Mouse (Mus musculus) left cerebral cortex, postnatal 14 days (tissue): ENCODE results near the gene Rbm11. TPM values are rescaled to one million over a fixed set of nuclear protein-coding genes. Genes with fewer than 3 reads are reported as not detected.

Experiments used
- DNase-seq, 2 experiments: peaks; one replicate each; pipeline ENCODE4 v3.0.0; 2021 to 2022; ENCODE audit warnings: low spot score in 2 of 2, mixed read lengths in 1 of 2
- intact Hi-C: fragments of 180-260 bp; cut with DNase I; formaldehyde crosslinking; loops from one replicate; pipeline ENCODE4 v1.15.1; 2025
- long read RNA-seq, 2 experiments: library from polyadenylated mRNA; stranded (forward); transcript quantifications; one replicate each; pipeline ENCODE4 v2.0.0; 2021
- total RNA-seq, 2 experiments: library from RNA; stranded (reverse); gene quantifications; 2 replicates each; pipeline ENCODE4 v1.2.3; 2021

Rbm11 gene
- 1 to 10 TPM; 4.9 to 6.8 TPM for total RNA-seq
- long read RNA-seq, experiment 1, partial matches to known transcripts: 0 of 1 reads
- long read RNA-seq, experiment 1, other reads (novel, unspliced or antisense): 0 of 1 reads
- long read RNA-seq, experiment 2, partial matches to known transcripts: 0 of 1 reads
- long read RNA-seq, experiment 2, other reads (novel, unspliced or antisense): 0 of 1 reads

- intact Hi-C loops: no loop called here
Measured at GRCm38 (mm10) chr16:75592671-75593500, at the start of gene Rbm11. Gene Rbm11, plus strand, starts transcription at chr16:75592844.

DNA sequence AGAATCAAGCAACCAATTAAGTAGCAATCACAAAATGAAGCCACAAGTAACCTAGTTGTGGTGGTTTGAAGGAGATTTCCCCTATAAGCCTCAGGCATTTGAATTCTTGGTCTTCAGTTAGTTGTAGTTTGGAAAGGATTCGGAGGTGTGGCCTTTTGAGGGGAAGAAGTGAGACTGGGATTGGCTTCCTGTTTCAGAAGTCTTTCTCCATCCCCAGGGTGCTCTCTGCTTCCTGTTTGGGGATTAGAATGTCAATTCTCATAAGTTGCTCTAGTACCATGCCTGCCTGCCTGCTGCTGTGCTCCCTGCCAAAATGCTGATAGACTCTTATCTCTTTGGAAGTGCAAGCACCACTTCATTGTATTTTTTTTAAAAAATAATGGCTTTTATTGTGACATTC is 47.3 kb upstream of the Rbm11 start:
- intact Hi-C loops: no loop called here
- no peak for DNase-seq

More at GRCm38 (mm10) chr16:75592671-75593500, at the start of gene Rbm11:
- DNase-seq: peak; percentile 60 to 79

- intact Hi-C loops: no loop called here
Measured at GRCm38 (mm10) chr16:75562910-75563309, 29.7 kb upstream of the Rbm11 start.

GRCm38 (mm10) chr16:75582279-75582678 is 10.4 kb upstream of the Rbm11 start:
- intact Hi-C loops: no loop called here
- DNase-seq: no peak

More at GRCm38 (mm10) chr16:75562910-75563309, 29.7 kb upstream of the Rbm11 start:
- DNase-seq: no peak

GRCm38 (mm10) chr16:75585961-75586360 is 6.7 kb upstream of the Rbm11 start, which contains the start of gene Lipi:
Gene Lipi, minus strand, starts transcription at chr16:75586061.
- intact Hi-C loops: no loop called here

DNA sequence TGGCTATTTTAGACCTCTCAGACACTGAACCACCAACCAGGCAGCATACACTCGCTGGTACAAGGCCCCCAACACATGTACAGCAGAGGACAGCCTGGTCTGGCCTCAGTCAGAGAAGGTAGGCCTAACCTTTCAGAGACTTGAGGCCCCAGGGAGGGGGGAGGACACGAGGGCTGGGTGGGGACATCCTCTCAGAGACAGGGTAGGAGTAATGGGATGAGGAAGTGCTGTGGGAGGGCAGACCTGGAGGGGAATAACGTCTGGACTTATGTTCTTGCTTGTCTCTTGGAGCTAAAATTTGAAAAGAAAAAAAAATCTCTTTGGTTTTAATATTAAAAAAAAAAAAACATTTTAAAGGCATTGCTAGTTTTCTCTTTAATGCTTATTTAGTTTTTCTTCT is 6.2 kb upstream of the Rbm11 start:
- no peak for DNase-seq
- intact Hi-C loops: no loop called here

More at GRCm38 (mm10) chr16:75585961-75586360, 6.7 kb upstream of the Rbm11 start, which contains the start of gene Lipi:
- no peak for DNase-seq

- DNase-seq: no peak
- intact Hi-C loops: no loop called here
Measured at GRCm38 (mm10) chr16:75593501-75594183, 998 bp downstream of the Rbm11 start.

GRCm38 (mm10) chr16:75606415-75606814 is 13.8 kb downstream of the Rbm11 start:
- intact Hi-C loops: no loop called here
- no peak for DNase-seq

GRCm38 (mm10) chr16:75612561-75612960 is 19.9 kb downstream of the Rbm11 start:
- intact Hi-C loops: no loop called here
- no peak for DNase-seq

- DNase-seq: peak in 1 of 2 experiments; percentile 45
- intact Hi-C loops: loop anchor here (5.0 kb wide), 1 partner anchor 1280 kb away; no protein-coding TSS in a partner anchor
Measured at GRCm38 (mm10) chr16:75617651-75618349, 25.2 kb downstream of the Rbm11 start.

DNA sequence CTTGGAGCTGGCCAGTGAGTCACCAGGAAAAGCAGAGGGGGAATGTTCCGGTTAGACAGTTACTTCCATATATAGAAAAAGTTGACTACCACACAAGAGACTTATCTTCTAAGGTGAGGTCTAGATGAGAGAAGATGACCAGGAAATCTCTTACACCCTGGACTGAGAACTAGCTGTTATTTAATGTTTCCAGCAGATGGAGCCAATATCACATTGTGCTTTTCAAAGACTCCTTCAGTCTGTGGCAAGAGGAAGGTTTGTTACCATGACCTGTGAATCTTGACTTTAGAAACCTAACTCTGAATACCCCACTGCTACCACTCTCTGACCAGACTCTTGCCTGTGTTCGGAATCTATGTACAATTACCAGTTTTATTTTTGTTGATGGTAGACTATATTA is 35.2 kb downstream of the Rbm11 start:
- intact Hi-C loops: loop anchor here (5.0 kb wide), 1 partner anchor 1274 kb away; no protein-coding TSS in a partner anchor

More for the DNA sequence above, 35.2 kb downstream of the Rbm11 start:
- no peak for DNase-seq

Other genes with a start within 250 kb of the Rbm11 start
- gene Lipi, start 6.8 kb upstream of the Rbm11 start, total RNA-seq: not detected
- gene Hspa13, start 174.3 kb downstream of the Rbm11 start, total RNA-seq: 10 to 100 TPM; 35.3 to 36.9 TPM